Mouse (Mus musculus) T-helper 2 cell (primary cell): ENCODE data around the gene Btbd19.

Experiments used
- in situ Hi-C: fragments of 300-600 bp; cut with MboI, MseI; formaldehyde crosslinking; loops from one replicate; pipeline ENCODE4 v1.15.1; 2025; ENCODE audit warnings: high pct_unique_total_duplicates

The Btbd19 gene

GRCm38 (mm10) chr4:117119636-117120035 lies 5.9 kb downstream of the Btbd19 start:
- in situ Hi-C loops = no loop called here

- in situ Hi-C loops = no loop called here
These were observed 7.6 kb downstream of the Btbd19 start for GRCm38 (mm10) chr4:117117931-117118330.

- in situ Hi-C loops = no loop called here
These were observed 9.9 kb downstream of the Btbd19 start for GRCm38 (mm10) chr4:117115592-117115991.

GRCm38 (mm10) chr4:117113237-117113636 lies 12.3 kb downstream of the Btbd19 start:
- in situ Hi-C loops = no loop called here

- in situ Hi-C loops = no loop called here
These were observed 14.5 kb downstream of the Btbd19 start for GRCm38 (mm10) chr4:117110985-117111384.

- in situ Hi-C loops = no loop called here
These were observed 15.3 kb downstream of the Btbd19 start for GRCm38 (mm10) chr4:117110249-117110648.

- in situ Hi-C loops = no loop called here
These were observed 16.2 kb downstream of the Btbd19 start for GRCm38 (mm10) chr4:117109330-117109729.

- in situ Hi-C loops = no loop called here
These were observed 17.0 kb downstream of the Btbd19 start for GRCm38 (mm10) chr4:117108524-117108849.

GRCm38 (mm10) chr4:117107813-117108523 lies 17.6 kb downstream of the Btbd19 start:
- in situ Hi-C loops = no loop called here

- in situ Hi-C loops = no loop called here
These were observed 20.4 kb downstream of the Btbd19 start for GRCm38 (mm10) chr4:117105127-117105526.

- in situ Hi-C loops = no loop called here
These were observed 20.9 kb downstream of the Btbd19 start for GRCm38 (mm10) chr4:117104672-117105071.

GRCm38 (mm10) chr4:117101218-117101617 lies 24.3 kb downstream of the Btbd19 start:
- in situ Hi-C loops = no loop called here

- in situ Hi-C loops = no loop called here
These were observed 25.5 kb downstream of the Btbd19 start for GRCm38 (mm10) chr4:117100036-117100435.

- in situ Hi-C loops = no loop called here
These were observed 26.8 kb downstream of the Btbd19 start for GRCm38 (mm10) chr4:117098764-117099036.

- in situ Hi-C loops = no loop called here
These were observed 27.4 kb downstream of the Btbd19 start for GRCm38 (mm10) chr4:117097969-117098763.

- in situ Hi-C loops = no loop called here
These were observed 28.9 kb downstream of the Btbd19 start for GRCm38 (mm10) chr4:117096666-117097065.

- in situ Hi-C loops = no loop called here
These were observed 29.7 kb downstream of the Btbd19 start, which contains the start of gene Ptch2 for GRCm38 (mm10) chr4:117095551-117096452. Gene Ptch2, plus strand, starts transcription at chr4:117096075.

- in situ Hi-C loops = no loop called here
These were observed 30.7 kb downstream of the Btbd19 start for GRCm38 (mm10) chr4:117094626-117095361.

- in situ Hi-C loops = no loop called here
These were observed 34.9 kb downstream of the Btbd19 start for GRCm38 (mm10) chr4:117090586-117090985.

- in situ Hi-C loops = loop anchor here (10.0 kb wide), 1 partner anchor 227 kb away; no protein-coding TSS in a partner anchor
These were observed 37.4 kb downstream of the Btbd19 start for GRCm38 (mm10) chr4:117087948-117088640.

GRCm38 (mm10) chr4:117071183-117071582 lies 54.3 kb downstream of the Btbd19 start:
- in situ Hi-C loops = no loop called here
